Mouse (Mus musculus) granulocyte monocyte progenitor cell, adult 5-6 weeks (primary cell): ENCODE results near the gene Gm9732. TPM values are rescaled to one million over a fixed set of nuclear protein-coding genes. Genes with fewer than 3 reads are reported as not detected.
"Not testable (repeated sequence)": the region's sequence is repeated elsewhere in the genome, so short reads cannot be mapped to it uniquely, and the experiment has no call there.

Source experiments
- ATAC-seq: replicated peaks from 2 replicates; pipeline ENCODE4 v1.8.0; 2016; ENCODE audit warnings: mild to moderate bottlenecking, moderate TSS enrichment, inconsistent platforms; ENCODE audit not compliant: poor library complexity, severe bottlenecking
- total RNA-seq, 2 experiments: library from RNA; stranded (forward) in 1 of 2; stranded (reverse) in 1 of 2; fragments of 200-712, 200-1000 nt in 1 of 2; fragments of >200 nt in 1 of 2; fragmentation: Nextera tagmentation in 1 of 2; gene quantifications; 2 replicates each; pipeline ENCODE4 v1.2.3; 2014 to 2017

Gene Gm9732
- total RNA-seq (2014; fragmentation: Nextera tagmentation) (not detected in 2 replicates), total RNA-seq (2017) (not detected in 2 replicates)

DNA sequence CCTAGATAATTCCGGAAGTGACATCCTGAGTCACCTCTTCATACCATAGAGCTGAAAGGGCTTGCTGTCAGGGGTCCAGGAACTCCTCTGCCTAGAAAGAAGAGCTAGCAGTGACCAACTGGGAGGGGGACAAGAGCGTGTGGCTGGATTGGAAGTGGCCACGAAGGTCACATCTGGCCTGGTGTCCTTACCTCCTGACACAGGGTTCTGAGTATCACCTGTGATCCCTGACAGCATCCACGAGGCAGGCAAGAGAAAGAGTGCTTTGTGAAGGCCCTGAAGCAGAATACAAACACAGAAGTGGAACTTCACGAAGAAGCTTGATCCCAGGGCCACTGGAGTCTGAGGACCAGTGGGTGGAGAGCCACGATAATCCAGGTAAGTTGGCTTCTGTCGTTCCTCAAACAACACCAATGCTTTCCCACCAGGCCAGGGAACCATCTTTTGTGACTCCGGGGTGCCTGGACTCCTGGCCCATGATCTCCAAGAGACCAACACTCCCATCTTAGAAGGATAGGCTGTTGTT lies at the start of gene Gm9732:
TSS of gene Gm9732 (plus strand) at position 51 of the 526 bp plus-strand sequence.
- ATAC-seq = not testable (repeated sequence)

DNA sequence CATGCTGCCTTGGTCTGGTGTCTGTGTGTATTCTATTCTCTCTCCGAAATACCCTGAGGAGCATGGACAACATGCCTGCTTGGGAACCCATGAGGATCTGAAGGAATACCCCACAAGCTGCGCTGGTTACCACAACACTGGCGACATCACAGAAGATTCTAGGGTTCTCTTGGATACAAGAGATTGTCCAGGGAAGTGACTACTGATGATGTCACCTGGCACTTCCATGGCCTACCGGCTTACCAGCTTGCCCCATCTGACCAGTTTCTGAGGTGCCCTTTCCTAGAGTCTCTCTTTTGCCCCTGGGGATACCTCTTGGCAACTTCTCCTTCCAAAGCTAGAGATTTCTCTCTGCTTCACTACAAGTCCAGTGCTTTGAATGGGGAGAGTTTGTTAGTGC lies 39.6 kb upstream of the Gm9732 start, which contains the start of gene Gm8122:
TSS of gene Gm8122 (minus strand) at position 101 of the 400 bp plus-strand sequence.
- ATAC-seq = not testable (repeated sequence)

DNA sequence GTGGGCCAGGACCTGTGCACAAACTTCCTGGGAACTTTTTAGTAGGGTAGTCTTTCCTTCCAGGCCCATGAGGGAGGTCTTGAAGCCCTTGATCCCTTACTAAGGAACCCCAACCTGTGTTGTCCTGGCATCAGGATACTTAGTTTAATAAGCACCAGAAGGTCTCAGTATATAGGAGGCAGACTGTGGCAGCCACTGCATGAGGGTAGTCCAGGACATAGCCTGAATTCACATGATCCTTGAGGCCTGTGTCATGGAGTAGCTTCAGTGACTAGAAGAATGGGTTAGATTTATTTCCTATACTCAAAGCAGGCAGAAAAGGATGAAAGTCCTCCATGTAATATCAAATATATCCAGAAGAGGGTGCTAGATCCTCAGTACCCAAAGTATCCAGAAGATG lies 37.1 kb upstream of the Gm9732 start:
- ATAC-seq = not testable (repeated sequence)

DNA sequence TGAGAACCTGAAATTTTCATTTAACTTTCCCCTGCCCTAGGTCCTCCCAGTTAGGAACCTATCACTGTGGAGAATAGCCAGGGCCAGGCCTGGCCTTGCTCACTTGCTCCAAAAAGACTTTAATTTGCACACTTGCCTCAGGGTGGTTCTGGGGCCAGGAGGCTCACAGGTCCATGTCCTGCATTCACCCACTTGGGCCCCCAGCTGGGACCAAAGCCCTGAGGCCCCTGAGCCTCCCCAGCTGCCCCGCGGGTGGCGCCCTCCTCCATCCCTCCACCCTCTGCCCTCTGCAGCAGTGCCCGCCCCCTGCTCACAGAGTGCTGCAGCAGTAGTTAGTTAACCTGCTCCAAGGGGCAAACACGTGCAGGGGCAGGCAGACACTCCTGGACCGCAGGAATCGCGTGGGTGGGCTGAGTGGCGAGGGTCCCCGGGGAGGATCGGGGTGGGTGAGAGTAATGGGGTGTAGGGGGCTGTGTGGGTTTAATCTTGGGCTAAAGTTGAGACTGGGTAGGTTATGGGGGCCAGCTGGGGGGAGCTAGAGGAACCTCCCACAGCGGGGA lies 25.1 kb upstream of the Gm9732 start:
- ATAC-seq = not testable (repeated sequence)

DNA sequence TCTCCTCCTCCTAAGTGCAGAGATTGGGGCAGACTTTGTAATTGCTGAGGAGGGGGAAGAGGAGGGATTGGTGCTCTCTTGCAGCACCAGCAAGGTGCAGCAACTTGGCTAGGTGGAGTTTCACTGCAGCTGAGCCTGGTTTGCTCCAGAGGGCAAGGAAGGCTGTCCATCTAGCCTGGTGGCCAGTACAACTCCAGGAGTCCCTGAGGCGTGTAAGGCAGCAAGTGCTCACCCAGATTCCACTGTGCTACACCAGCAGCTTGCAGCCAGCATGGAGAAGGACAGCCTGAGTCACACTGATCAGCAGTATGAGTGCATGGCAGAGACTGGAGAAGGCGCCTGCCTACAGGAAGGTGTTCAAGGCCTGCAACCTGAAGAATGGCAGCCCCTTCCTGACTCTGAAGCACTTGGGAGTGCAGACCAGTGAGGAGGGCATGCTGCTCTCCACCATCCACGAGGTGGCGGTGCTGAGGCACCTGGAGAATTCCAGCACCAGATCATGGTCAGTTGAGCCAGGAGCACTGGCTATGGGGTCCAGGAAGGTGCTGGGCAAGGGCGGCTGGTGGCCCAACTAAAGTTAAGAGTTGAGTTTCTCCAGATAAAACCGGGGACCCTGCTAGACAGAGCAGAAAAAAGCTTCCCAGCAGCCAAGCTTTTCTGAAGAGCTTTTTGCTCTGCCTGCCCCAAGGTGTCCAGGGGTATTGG lies 24.1 kb upstream of the Gm9732 start:
- ATAC-seq = not testable (repeated sequence)

DNA sequence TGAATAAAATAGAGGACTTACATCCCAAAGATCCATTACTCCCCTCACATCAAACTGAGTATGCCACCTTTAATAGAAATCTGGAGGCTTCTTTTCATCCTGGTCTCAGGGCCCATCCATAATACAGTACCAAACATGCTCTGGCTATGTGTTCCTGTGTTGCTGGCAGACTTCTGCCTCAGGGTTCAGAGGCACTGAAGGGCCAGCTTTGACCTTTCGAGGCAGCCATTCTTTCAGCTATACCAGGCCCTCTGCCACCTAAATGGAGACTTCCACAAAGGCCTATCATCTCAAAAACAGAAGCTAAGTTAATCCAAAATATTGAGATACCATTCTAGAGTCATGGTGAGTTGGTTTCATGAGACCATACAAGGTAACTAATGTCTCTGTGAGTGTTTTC lies 18.3 kb upstream of the Gm9732 start:
- not testable (repeated sequence) for ATAC-seq

DNA sequence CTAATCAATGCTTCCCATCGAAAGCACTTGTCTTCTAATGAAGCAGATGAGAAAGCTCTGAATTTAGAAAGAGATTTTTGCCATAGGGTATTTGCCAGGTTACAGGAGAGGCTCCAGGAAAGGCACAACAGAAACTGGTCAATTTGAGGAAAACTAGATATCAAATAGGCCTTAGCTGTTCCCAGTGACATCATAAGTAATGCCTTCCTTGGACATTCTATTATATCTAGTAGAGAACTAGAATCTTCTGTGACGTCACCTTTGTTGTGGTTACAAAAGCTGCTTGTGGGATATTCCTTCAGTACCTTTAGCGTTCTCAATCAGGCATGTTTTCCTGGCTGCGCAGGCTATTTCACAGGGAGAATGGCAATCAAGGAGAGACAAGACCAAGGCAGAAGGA lies 16.5 kb upstream of the Gm9732 start, which contains the start of gene Gm8126:
TSS of gene Gm8126 (plus strand) at position 301 of the 400 bp plus-strand sequence.
- not testable (repeated sequence) for ATAC-seq

DNA sequence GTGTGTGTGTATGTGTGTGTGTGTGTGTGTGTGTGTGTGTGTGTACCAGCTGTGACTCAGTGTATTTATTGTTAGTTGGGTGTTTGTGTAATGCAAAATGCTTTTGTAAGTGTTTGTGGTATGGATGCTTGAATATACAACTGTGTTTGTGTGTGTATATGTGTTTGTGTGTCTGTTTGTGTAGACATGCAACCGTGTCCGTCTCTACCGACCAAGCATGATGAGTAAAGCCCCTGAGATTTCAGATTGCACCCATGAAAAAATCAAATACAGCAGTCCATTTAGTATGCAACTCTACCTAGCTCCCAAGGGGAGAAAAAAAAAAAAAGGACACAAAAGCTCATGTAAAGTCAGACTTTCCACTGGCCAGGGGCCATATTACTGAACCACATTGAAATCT lies 11.4 kb upstream of the Gm9732 start:
- ATAC-seq = not testable (repeated sequence)

DNA sequence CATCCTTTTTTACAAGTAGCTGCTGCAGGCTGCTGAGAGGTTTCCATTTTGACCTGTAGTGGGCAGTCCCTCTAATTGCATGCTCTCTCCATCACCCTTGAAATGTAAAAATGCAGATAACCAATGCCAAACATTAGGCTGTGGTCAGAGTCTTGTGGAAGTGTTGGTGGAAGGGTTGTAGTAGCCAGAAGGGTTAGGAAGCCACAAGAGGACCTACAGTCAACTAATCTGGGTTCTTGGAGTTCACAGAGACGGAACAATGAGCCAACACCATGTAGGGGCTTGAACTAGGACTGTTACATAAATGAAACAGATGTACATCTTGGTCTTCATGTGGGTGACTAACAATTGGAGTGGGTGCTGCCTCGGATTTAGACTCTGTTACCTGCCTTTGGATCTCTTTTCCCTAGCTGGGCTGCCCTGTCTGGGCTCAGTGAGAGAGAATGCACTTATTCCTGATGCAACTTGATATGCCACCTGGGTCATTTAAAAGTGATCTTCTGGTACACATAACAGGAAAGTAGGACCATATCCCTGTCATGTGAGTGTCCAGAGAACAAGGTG lies 6.2 kb upstream of the Gm9732 start:
- not testable (repeated sequence) for ATAC-seq

DNA sequence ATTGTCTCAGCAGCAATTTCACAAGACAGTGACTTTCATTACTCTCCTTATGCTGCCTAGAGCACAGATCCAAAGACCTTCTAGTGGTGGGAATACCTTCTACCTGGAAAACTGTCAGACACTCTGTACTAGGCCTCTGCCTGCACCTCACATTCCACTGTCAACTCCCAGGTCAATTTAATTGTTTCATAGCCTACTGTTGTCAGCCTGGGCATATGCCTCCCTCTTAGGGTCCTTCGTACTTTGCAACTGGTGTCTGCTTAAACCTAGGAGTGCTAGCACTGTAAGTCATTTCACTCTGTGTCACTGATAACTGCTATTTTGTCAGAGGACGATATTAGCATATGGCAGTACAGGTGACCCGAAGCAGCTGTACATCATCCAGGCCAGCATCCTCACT lies 5.6 kb upstream of the Gm9732 start:
- ATAC-seq = not testable (repeated sequence)

DNA sequence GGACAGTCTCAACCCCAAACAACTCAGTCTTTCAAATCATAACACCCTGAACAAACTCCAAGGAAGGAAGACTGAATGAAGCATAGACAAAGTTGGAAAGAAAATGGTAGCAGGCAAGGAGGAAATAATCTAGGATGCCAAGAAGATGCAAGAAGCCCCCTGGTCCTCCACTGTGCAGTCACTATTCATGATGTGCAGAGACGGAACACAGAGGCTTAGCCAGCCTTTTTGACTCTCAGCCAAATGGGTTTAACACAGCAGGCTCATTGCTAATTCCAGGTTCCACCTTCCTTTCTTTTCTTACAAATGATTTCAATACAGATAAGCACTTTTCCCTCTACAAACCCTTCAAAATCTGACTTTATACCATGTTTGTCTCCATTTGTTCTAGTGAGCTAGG lies 1.7 kb upstream of the Gm9732 start:
- ATAC-seq = not testable (repeated sequence)

DNA sequence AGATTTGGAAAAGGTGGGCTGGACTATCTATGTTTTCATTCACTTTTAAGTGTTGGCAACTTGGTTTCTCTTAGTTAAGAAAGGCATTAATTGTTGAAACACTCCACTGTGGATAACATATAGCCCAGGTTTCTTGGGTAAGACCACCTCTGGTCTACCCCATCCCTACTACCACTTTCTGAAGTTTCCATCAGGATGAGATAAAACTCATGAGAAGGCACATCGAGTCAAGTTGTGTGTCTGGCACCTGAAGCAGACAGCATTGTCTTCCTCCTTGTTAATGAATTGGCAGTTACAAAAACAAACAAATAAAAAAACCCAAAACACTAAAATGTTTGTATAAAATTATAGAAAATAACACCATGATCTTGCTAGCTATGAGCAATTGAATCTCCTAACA lies 916 bp downstream of the Gm9732 start:
- not testable (repeated sequence) for ATAC-seq

DNA sequence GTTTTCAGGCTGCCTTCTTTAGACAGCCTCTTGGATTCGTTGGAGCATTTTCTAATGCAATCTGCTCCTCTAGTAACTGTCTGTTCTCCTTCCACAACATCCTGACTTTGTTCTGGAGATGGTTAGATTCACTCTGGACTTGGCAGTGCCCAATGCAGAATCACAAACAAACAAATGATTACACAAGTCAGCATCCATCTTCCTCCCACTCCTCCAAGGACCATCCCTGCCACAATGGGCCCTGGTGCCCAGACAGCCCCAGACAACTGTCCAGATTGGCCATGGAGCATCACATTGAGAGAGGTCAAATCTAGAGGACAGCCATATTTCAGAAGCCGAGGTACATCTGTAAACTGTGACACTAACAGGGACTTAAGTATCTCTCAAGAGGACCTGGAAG lies 2.6 kb downstream of the Gm9732 start:
- not testable (repeated sequence) for ATAC-seq

DNA sequence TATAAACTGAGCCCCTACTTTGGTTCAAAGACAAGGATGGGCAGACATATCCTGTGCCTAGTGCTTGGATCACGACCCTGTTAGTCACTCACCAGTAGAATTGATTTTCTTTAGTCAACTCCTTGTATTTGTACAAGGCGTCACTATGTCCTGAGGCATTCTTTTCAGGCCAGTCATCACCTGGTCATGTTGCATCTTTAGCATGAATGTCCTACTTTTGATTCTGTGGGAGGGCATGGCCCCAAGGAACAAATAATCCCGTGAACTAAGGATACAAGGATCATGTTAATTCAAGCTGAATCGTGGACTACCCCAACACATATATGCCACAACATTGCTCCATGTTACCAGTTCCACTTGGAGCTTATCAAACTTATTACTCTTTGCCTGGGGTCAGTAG lies 3.3 kb downstream of the Gm9732 start:
- not testable (repeated sequence) for ATAC-seq

DNA sequence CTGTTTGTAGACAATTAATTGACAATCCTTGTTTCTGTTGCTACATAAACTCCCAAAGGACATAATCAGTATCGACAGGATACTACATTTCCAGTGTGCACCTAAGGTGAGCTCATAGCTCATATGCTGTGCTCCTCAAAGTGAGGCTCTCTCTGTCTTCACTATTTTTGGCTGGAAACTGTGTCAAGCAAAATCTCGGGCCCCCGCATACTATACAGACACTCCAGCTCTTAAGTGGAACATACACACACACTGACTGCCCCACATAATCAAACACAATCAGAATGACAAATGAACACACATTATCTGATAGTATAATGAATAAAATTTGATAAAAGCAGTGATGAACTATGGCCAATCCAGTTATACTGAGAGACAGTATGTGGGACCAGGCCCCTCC lies 3.8 kb downstream of the Gm9732 start:
- not testable (repeated sequence) for ATAC-seq

DNA sequence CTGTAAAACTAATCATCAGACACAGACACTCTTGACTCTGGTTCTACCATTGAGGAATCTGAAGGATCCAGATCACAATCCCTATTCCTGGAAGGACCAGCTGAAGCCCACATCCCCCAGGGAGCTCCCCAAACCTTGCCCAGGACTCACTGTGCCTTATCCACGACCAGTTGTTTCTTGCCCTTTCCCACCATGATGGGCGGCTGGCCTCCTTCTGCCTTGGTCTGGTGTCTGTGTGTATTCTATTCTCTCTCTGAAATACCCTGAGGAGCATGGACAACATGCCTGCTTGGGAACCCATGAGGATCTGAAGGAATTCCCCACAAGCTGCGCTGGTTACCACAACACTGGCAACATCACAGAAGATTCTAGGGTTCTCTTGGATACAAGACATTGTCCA lies 18.7 kb downstream of the Gm9732 start, which contains the start of gene Gm8127:
TSS of gene Gm8127 (minus strand) at position 330 of the 400 bp plus-strand sequence.
- not testable (repeated sequence) for ATAC-seq

DNA sequence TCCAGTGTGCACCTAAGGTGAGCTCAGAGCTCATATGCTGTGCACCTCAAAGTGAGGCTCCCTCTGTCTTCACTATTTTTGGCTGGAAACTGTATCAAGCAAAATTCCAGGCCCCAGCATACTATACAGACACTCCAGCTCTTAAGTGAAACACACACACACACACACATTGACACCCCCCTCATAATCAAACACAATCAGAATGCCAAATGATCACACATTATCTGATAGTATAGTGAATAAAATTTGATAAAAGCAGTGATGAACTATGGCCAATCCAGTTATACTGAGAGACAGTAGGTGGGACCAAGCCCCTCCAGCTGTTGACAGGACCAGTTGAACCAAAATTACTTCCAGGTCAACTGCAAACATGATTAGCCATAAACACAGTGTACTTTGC lies 44.7 kb downstream of the Gm9732 start:
- not testable (repeated sequence) for ATAC-seq

DNA sequence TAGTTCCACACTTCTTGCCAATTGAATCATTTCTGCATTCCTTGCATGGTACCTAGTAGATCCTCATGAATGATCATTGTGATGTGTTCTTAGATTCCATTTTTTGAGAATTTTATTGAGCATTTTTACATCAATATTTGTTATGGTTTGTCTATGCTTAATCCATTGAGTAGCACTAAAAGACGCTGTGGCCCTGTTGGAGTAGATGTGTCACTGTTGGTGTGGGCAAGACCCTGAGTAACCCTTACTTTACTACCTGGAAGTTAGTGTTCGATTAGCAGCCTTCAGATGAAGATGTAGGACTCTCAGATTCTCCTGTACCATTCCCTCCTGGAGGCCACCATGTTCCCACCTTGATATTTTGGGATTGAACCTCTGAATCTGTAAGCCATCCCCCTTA lies 53.8 kb downstream of the Gm9732 start:
- not testable (repeated sequence) for ATAC-seq

DNA sequence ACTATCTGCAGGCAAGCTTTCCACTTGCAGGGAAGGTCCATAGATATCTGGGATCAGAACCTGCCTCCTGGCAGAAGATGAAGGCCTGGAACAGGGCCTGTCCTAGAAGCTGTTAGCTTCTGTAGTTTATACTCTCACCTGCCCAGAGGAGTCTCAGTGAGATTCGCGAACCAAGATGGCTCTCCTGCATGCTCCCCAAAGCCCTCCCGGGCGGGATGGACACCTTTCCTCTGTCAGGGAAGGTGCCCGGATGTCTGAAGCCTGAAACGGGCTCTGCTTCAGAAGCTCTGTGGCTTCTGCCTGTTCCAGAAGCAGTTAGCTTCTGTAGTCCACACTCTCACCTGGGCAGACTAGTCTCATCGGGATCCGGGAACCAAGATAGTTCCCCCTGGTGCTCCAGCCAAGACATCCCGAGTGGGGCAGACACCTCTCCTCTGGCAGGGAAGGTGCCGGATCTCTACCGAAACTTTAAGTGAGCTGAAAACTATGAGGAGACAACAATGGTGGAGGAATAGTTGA lies 56.6 kb downstream of the Gm9732 start:
- not testable (repeated sequence) for ATAC-seq

DNA sequence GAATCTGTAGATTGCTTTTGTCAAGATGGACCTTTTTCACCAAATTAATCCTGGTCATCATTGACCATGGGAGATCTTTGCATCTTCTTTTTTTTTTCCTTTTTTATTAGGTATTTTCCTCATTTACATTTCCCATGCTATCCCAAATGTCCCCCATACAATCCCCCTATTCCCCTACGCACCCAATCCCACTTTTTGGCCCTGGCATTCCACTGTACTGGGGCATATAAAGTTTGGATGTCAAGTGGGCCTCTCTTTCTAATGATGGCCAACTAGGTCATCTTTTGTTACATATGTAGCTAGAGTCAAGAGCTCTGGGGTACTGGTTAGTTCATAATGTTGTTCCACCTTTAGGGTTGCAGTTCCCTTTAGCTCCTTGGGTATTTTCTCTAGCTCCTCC lies 62.8 kb downstream of the Gm9732 start:
- ATAC-seq = not testable (repeated sequence)

DNA sequence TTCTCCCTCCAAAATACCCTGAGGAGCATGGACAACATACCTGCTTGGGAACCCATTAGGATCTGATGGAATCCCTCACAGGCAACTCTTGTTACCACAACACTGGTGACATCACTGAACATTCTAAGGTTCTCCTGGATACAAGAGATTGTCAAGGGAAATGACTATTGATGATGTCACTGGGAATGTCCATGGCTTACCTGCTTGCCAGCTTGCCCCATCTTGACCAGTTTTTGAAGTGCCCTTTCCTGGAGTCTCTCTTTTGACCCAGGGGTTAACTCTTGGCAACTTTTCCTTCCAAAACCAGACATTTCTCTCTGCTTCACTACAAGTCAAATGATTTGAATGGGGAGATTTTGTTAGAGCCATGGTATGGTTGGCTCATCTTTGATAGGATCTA lies 72.9 kb downstream of the Gm9732 start, which contains the start of gene 1700001F09Rik:
TSS of gene 1700001F09Rik (minus strand) at position 101 of the 400 bp plus-strand sequence.
- ATAC-seq = not testable (repeated sequence)
